Comparison of ENCODE assay signal across 12 mouse cellular contexts in the genomic region with DNA sequence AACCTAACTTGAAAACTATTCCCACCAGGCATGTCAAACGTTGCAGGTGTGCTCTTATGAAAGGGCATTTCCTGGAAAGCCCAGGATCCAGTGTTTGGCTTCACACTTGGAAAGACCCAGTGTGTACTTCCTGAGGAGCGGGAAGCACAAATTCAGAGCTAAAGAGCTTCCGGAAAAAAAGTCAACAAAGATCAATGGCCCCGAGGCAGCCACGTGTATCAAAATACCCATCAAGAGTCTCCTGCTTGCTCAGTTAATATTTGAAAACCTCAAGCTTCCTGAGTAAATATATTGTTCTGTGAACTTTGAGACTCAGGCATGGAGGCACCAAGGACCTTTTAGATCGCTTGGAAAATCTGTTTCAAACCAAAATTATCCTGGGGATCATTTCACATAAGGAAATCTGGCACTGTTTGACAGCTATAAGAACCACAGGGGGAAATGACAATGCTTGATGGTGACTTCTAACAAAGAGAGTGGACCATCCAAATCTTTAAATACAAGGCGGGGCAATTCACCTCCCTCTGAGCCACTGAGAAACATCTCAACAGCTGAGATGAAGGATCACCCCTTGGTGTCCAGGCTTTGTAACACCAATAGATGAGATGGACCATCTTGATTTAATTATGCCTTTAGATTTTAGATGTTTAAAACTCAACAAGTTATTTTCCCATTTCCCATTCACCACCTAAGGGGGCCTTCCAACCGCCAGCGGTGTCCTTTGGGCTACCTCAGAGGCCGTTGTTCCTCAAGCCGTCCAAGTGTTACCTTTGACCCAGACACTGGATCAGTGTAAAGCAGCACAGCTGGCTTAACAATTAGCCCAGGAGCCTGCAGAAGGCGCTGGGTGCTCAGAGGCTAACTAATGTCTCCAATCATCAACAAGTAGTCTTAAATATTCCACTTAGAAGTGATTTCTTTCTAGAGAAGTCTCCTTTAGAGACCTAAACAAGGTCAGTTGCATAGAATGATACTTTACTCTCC.
DNase-seq lines count a peak whose midpoint lies in the region; ATAC-seq lines count a peak whose summit lies in the region.
"Had no signal": no experiment of that assay in that cellular context is flagged by ENCODE, and none has a peak within 500 bp of the region (broad histone marks: within the 10 kb centered on the region; RNA-seq: fewer than 3 reads in every experiment).

No protein-coding gene starts in this region.

- H3K9ac ChIP-seq in midbrain, embryonic 16.5 days (ENCODE audit: low read depth, low read length) = no peak overlapping the region

- no peak overlapping the region for H3K4me2 ChIP-seq in midbrain, embryonic 16.5 days (ENCODE audit: low read length)

- H3K36me3 ChIP-seq in midbrain, embryonic 16.5 days (ENCODE audit: control insufficient read depth, insufficient read depth, low read length) = no peaks in the 10 kb centered on the region

- peak; percentile 95 for DNase-seq in heart, adult 11 months
- no peak for DNase-seq in heart, postnatal 14 days
- DNase-seq in kidney, postnatal 14 days = peak; percentile 76
- DNase-seq in lung, postnatal 25 days (ENCODE audit: low spot score) = peak; percentile 78
- no peak for DNase-seq in cerebellum, postnatal 36 days
- DNase-seq: adrenal gland, postnatal 14 days; cerebellum, adult 2 months; thymus, postnatal 36 days had no signal

- no peaks in the 10 kb centered on the region for H3K9me3 ChIP-seq in midbrain, embryonic 16.5 days (replicated peaks; ENCODE audit: control insufficient read depth, low read length, poor library complexity, severe bottlenecking)

- intact Hi-C loops in heart, postnatal 14 days (cut with DNase I) = no loop called here

- peaks cover 29% of the 10 kb centered on the region for H3K4me1 ChIP-seq in brown adipose tissue, adult 24 weeks (ENCODE audit: control insufficient read depth, insufficient read depth, insufficient read length, low read length)
- no peaks in the 10 kb centered on the region for H3K4me1 ChIP-seq in midbrain, embryonic 16.5 days (ENCODE audit: control insufficient read depth, insufficient read depth, low read length)

- H3K27ac ChIP-seq in brown adipose tissue, adult 24 weeks (replicated peaks; ENCODE audit: low read depth, low read length) = peak overlapping the region; percentile 64
- no peak overlapping the region for H3K27ac ChIP-seq in midbrain, embryonic 16.5 days (ENCODE audit: low read length)

- H3K27me3 ChIP-seq in midbrain, embryonic 16.5 days (ENCODE audit: control insufficient read depth, insufficient read depth, low read depth, low read length) = no peaks in the 10 kb centered on the region
- H3K27me3 ChIP-seq: Patski had no signal

- 83% methylated on average over 12 of the region's 12 CpGs for WGBS in midbrain, embryonic 16.5 days

- no peak for ATAC-seq in midbrain, embryonic 16.5 days
- ATAC-seq in granulocyte monocyte progenitor cell, adult 5-6 weeks (replicated peaks; ENCODE audit: poor library complexity, severe bottlenecking) = no peak
- ATAC-seq: Patski had no signal

- H3K4me3 ChIP-seq in brown adipose tissue, adult 24 weeks (ENCODE audit: insufficient read depth, low read depth, low read length) = no peak overlapping the region
- no peak overlapping the region for H3K4me3 ChIP-seq in midbrain, embryonic 16.5 days (ENCODE audit: low read depth, low read length)

Comparison
In these comparisons a context has a peak if more than half of its experiments do, and no peak if none do; other contexts are left out.
1. DNase-seq: peak in heart, adult 11 months (single experiment), kidney, postnatal 14 days (single experiment) and lung, postnatal 25 days (single experiment); none in heart, postnatal 14 days (0 of 2) and cerebellum, postnatal 36 days (0 of 2).